Mouse (Mus musculus) embryonic fibroblast, embryonic 13.5 days (primary cell): ENCODE data around the gene Lin28b. TPM values are rescaled to one million over a fixed set of nuclear protein-coding genes. Genes with fewer than 3 reads are reported as not detected.

Experiments used
- H3K27ac ChIP-seq: 2 replicates; pipeline ENCODE4 v1.5.1; 2012; ENCODE audit warnings: low read length, control low read depth, inconsistent platforms; ENCODE audit not compliant: insufficient read depth
- H3K4me1 ChIP-seq: 2 replicates; pipeline ENCODE4 v1.6.1; 2011; ENCODE audit warnings: low read length; ENCODE audit not compliant: control insufficient read depth, insufficient read depth
- H3K4me3 ChIP-seq: 2 replicates; pipeline ENCODE4 v1.5.1; 2011; ENCODE audit warnings: mild to moderate bottlenecking, control low read depth, low read length; ENCODE audit not compliant: insufficient read depth
- CTCF ChIP-seq: IDR thresholded peaks from 2 replicates; pipeline ENCODE4 v1.5.1; 2011; ENCODE audit warnings: mild to moderate bottlenecking, control low read depth, low read length, moderate library complexity, borderline replicate concordance; ENCODE audit not compliant: insufficient read depth
- POLR2A ChIP-seq: IDR thresholded peaks from 2 replicates; pipeline ENCODE4 v1.6.1; 2011; ENCODE audit warnings: low read depth, mild to moderate bottlenecking, control low read depth, low read length, moderate library complexity
- polyA plus RNA-seq: library from polyadenylated mRNA; stranded (reverse); fragments of >200 nt; gene quantifications from 2 replicates; pipeline ENCODE4 v1.2.4, GENCODE M21; 2011; ENCODE audit warnings: low read depth; ENCODE audit not compliant: missing spikeins, insufficient read length

Lin28b gene
- polyA plus RNA-seq, 1 experiment: 0.09 TPM

GRCm38 (mm10) chr10:45334925-45335324 is 151.3 kb downstream of the Lin28b start:
- Histone ChIP-seq H3K27ac (no peak overlapping the region), H3K4me3 (no peak overlapping the region), H3K4me1 (no peaks in the 10 kb centered on the region)
- no peak for TF ChIP-seq CTCF

- H3K4me1 ChIP-seq: no peaks in the 10 kb centered on the region
- TF ChIP-seq CTCF (no peak), POLR2A (no peak)
Observed at GRCm38 (mm10) chr10:45328196-45329000, 157.8 kb downstream of the Lin28b start.

More at GRCm38 (mm10) chr10:45328196-45329000, 157.8 kb downstream of the Lin28b start:
- H3K4me3 ChIP-seq: no peak overlapping the region
- H3K27ac ChIP-seq: no peak overlapping the region

Other genes starting within 250 kb of the Lin28b start
- gene Bves, start 150.6 kb downstream of the Lin28b start, polyA plus RNA-seq: 2.1 and 2.5 TPM in 2 replicates
- gene Hace1, start 91.4 kb upstream of the Lin28b start, polyA plus RNA-seq: 14.9 and 18.0 TPM in 2 replicates